Mouse (Mus musculus) adrenal gland, adult (tissue): Measurements from ENCODE around the gene Dtx3.
A peak's percentile ranks its signal among the peaks of the same experiment; 100 is the strongest.
"Not testable (repeated sequence)": the region's sequence is repeated elsewhere in the genome, so short reads cannot be mapped to it uniquely, and the experiment has no call there.

ENCODE experiments used
- DNase-seq, 2 experiments: peaks; one replicate each; pipeline ENCODE4 v3.0.0; 2022 to 2023; ENCODE audit warnings: low spot score in 1 of 2; ENCODE audit not compliant: inconsistent age in 2 of 2

Dtx3 gene

DNA sequence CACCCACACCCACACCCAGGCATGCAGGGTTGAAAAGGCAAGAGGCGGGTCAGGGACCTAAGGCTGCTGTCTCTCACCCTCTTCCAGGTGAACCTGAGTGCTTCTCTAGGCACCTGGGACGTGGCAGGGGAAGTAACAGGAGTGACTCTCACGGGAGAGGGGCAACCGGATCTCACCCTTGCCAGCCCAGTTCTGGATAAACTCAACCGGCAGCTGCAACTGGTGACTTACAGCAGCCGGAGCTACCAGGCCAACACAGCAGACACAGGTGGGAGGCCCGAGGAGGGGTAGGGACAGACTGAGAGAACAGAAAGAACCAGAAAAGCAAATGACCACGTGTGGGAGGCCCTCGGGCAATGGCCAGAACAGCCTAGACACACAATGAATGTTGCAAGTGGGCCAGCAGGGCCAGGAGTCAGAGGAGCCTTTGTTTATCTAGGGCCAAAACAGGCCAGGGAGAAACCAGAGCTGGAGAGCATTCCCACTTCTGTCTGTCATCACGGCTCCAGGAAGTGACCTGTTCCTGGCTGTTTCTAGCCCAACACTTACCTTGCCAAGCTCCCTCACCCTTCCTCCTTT, 27.8 kb downstream of the Dtx3 start:
- DNase-seq = peak in 1 of 2 experiments; percentile 33

DNA sequence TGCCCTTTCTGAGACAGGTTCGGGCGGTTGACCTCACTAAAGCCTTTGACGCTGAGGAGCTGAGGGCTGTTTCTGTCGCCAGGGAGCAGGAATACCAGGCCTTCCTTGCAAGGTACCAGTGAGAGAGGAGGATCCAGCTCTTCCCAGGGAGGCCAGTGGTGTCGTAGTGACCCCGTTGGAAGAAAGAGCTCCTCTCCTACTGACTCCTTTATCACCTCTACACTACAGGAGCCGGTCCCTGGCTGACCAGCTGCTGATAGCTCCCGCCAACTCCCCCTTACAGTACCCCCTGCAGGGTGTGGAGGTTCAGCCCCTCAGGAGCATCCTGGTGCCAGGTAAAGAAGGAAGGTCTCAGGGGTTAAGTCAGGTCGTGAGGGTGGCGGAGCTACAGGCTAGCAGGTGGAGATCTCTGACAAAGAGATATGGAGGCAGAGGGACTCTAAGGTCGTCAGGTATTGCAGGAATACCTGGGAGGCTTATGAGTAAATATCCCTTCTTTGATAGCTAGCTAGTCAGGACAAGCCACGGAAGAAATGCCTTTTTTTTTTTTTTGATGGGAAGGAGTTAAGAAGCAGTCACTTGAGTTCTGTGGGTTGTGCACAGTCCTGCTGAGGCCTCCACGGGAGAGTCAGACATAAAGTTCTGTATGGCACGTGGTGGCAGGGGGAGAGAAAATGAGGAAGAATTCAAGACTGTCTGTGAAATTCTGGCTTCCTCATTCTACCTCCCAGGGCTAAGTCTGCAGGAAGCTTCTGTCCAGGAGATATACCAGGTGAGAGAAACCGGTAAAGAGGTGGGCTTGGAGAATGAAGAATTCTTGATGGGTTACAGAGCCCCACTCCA, 28.5 kb downstream of the Dtx3 start:
- DNase-seq = peak in 1 of 2 experiments; percentile 26

DNA sequence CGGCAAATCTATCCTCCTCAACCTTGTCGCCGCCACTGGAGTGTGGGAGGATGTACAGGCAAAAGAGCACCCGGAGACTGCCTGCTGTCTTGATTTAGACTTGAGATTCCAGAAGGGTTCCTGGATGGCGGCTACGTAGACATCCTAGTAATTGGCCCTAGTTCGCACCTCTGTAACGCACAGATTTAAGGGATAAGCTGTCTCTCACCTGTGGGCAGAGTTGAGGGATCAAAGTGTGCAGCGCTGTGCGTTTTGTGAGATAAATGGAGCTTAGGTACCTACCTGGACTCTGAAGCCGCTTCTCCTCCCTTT, 29.2 kb downstream of the Dtx3 start:
- no peak for DNase-seq

DNA sequence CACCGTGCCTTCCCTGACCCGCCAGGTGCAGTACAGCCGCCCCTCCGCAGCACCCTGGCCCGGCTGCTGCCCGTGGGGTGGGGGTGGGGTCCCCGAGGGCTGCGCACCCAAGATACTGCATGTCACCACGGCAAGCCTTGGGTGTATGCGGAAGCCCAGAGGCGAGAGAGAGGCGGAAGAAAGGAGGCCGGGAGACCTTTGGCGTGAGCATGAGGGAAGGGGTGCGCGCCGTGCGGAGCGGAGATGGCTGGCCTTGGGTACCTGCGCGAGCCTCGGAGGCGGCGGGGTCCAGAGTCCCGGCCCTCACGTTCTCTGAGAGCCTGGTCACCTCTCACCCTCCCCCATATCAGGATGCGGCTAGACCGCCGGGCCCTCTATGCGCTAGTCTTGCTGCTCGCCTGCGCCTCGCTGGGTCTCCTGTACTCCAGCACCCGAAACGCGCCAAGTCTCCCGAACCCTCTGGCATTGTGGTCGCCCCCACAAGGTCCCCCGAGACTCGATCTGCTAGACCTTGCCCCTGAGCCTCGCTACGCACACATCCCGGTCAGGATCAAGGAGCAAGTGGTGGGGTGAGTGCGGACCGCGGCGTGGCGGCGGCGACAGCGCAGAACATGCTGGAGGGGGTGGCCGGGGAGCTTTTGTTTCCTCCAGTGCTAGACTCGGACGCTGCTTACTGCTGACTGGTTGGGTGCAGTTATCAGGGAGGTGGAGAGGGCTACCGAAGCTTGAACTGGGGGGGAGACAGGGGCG, 29.7 kb downstream of the Dtx3 start:
- peak in 1 of 2 experiments; percentile 78 for DNase-seq

DNA sequence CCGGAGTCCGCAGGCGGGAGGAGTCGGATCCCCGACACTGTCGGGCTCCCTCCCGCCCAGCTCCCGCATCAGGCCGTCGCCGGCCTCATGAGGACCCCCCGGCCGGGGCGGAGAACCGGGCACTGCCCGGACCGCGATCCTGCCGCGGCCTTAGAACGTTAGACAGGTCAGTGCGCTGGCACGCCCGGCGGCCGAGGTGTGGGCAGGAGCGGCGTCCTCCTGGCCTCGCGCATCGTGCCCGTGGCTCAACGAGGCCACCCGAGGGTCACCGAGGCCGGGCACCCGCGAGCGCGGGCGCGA, 30.2 kb downstream of the Dtx3 start:
- peak in 1 of 2 experiments; percentile 87 for DNase-seq

DNA sequence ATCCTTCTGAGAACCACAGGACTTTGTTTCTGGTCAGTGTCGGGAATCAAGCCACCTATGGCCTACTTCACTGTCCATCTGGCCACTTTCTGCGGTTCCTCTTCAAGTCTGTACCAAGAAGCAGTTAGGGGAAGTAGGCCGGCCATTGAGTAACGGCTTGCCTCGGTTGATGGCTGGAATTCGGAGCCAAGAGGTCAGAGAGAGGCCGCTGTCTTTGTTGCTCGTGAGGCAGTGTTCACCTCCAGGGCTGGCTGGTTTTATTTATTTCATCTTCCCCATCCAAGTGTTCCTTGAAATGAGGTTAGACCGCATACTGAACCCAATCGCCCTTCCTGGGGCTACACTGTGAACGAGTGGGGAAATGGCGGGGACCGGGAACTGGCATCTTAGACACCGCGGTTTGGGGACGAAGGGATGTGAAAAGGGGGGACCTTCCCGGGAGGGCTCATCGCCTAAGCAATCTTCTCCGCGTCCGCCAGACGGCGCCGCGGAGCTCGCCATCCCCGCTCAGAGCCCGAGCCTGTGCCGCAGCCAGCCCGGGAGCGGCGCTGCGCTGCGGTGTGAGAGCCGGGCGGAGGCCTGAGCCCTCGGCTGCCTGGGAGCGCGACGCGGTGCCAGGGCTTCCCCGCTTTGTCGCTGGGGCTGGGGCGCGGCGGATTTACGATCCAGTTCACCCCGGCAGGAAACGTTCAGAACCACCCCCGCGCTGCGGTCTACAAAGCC, 30.7 kb downstream of the Dtx3 start, which contains the start of gene B4galnt1:
B4galnt1 (plus strand) TSS at position 595 of the 723 bp plus-strand sequence.
- DNase-seq = peak; percentile 73 to 87

DNA sequence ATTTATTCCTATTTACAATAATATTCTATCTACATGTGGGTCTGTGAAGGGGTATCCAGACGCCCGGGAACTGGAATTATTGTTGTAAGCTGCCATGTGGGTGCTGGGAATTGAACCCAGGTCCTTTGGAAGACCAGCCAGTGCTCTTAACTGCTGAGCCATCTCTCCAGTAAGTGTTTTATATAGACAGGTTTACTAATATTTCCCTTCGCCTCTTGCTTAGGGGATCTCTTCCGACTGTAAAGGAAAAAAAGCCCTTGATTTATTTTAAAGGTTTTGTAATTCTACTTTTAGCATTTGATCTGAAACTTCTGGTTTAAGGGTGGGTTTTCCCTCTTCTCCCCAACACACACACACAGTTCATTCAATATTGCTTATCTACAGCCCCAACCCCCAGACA, 31.3 kb downstream of the Dtx3 start:
- DNase-seq = peak in 1 of 2 experiments; percentile 18

DNA sequence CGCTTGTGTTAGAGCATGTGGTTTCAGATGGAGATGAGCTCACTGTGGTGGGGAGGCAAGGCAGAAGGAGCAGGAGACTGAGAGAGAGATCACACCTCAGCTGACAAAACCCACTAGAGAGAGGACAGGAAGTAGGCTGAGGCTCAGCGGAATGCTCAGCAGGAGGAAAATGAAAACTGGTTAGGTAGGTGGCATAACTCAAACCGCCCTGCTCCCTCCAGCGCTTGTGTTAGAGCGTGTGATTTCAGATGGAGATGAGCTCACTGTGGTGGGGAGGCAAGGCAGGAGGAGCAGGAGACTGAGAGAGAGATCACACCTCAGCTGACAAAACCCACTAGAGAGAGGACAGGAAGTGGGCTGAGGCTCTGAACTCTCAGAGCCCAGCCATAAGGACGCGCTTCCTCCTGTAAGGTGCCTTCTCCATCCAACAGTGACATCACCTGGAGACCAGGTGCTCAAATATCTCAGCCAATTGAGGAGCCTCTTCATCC, 32.7 kb downstream of the Dtx3 start:
- not testable (repeated sequence) for DNase-seq

DNA sequence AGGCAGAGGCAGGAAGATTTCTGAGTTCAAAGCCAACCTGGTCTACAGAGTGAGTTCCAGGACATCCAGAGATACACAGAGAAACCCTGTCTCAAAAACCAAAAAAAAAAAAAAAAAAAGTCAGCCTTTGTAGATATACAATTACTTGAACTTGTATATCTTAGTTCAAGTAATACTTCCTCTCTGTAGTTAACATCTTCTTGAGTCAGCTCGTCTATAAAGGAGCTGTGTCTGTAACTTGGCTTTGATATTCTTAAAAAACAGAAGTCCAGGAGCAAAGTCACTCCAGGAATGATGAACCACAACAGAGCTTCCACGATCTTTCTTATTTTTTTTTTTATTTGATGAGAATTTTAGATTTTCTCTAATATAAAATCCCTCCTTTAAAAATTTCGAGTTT, 34.8 kb downstream of the Dtx3 start:
- DNase-seq = no peak

DNA sequence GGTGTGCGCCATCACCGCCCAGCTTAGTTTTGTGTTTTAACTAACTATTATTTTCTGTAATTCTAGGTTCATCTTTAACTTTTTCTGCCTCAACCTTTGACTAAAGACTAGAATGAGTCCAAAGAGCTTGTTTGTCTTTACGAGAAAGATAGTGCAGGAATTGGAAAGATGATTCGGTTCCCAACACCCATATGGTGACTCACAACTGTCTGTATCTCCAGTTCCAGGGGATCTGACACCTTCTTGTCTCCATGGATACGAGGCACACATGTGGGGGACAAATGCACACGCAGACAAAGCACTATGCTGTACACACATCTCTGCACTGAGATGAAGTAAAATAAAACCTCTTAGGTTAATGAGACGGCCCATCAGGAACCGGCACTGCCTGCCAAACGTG, 35.4 kb downstream of the Dtx3 start:
- no peak for DNase-seq

DNA sequence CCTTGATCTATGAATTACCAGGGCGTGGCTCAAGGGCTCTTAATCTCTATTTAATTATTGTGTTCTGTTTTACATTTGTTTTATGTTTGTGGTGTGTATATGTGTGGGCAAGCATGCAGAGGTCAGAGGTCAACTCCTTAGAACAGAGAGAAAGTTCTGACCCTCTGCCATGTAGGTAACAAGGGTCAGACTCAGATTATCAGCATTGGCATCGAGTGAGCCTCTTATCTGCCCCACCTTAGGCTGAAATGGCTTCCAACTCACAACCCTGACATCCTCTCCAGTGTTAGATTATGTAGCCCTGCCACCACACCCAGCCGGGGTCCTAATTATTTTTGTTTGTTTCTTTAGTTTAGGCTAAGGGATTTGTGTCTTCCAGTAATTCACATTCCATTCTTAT, 37.1 kb downstream of the Dtx3 start:
- DNase-seq = no peak

DNA sequence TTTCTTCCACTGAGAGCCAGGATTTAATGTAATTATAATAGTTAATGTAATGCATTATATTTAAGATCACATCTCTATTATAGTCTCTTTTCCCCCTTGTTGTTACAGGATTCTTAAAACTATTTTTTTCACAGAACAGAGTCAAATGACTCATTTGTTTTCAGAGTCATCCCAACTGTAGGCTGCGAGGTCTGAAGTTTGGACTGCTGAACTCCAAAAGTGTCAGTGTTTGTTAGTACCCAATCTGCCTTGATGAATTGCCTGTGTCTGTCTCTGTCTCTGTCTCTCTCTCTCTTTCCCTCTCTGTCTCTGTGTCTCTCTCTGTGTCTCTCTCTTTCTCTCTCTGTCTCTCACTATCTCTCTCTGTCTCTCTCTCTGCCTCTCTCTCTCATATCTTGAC, 39.0 kb downstream of the Dtx3 start:
- DNase-seq = no peak

DNA sequence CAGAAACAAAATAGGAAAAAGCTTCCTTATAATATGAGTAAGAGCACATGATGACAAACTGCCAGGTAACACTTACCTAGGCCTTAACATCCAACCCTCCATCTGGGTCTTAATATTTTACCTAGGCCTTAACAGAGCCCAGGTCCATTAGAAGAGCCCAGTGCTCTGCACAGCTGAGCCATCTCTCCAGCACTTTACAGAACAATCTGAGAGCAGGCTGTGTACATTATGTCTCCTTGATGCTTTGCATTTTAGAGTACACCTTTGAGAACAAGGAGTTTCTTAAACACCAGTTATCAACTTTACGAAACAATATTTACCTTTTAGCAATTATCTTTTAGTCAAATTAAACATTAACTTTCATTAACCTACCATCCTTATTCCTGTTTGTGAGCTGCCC, 39.4 kb downstream of the Dtx3 start:
- DNase-seq = no peak

DNA sequence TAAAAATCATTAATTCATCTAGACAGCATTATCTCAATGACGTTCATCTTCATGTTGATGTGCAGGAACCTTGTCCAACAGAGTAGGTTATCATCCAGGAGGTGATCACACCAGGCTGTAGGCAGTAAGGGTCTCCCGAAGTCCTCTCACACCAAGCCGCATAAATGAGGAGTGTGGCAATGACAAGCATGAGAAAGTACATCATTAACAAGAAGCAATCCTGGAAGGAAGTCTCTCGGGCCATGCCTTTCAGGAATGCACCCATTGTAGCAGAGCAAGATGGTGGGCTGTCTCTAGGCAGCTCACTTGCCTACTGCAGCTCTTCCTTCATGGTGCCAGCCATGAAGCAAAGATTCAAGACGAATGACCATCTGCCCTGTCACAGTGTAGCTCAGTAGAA, 40.9 kb downstream of the Dtx3 start:
- no peak for DNase-seq

DNA sequence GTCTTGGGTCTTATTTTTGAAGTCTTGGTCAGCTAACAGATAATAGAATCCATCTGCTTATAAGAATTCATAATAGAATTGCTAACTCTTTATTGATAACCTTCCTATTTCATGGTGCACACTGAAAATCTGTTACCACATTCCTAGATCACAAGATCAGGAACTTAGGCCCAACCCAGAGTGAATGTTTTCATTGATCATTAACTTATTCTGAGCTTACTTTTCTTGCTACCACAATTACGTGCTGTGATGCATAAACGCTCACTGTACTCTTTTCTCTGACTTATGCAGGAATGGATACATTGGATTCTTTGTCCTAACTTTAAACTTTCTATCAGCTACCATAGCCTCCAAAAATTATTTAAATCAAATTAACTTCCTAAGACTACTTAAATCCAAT, 41.3 kb downstream of the Dtx3 start:
- no peak for DNase-seq

DNA sequence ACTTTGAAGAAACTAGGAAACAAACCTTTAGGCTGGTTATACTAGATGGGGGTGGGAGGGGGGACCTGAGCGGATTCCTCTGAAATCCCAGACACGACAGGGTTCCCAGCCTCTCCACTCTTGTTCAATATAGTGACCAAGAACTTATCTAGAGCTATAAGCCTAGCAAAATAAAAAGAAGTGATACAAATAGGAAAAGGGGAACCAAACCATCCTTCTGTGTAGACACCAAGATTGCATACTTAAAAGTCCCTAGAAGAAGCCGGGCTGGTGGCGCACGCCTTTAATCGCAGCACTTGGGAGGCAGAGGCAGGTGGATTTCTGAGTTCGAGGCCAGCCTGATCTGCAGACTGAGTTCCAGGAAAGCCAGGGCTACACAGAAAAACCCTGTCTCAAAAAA, 42.2 kb downstream of the Dtx3 start:
- DNase-seq = no peak

DNA sequence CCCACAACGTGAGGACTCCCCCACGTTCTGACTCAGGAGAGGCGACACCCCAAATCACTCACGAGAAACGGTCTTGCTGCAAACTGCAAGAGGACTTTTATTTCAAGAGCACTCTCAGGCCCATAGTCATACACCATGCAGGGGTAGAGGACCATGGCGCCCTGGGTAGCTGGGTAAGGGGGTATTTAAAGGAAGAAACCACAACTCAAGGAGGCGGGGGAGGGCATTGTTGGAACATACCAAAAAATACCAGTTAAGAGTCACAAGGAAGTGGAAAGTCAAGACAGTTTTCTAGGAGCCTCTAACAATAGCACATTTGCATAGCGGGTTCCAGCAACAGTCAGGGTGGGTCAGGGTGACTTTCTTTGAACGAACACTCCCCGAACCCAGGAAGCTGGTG, 43.0 kb downstream of the Dtx3 start:
- DNase-seq = not testable (repeated sequence)

DNA sequence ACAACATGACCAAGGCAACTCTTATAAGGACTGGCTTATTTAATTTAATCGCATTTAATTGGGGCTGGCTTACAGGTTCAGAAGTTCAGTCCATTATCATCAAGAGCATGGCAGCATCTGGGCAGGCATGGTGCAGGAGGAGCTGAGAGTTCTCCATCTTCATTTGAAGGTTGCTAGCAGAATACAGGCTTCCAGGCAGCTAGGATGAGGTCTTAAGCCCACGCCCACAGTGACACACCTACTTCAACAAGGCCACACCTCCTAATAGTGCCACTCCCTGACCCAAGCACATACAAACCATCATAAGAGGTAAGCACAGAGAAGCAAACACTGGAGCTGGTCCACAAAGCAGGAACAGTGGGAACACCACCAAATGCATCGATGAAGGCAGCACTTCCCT, 44.3 kb downstream of the Dtx3 start:
- not testable (repeated sequence) for DNase-seq

DNA sequence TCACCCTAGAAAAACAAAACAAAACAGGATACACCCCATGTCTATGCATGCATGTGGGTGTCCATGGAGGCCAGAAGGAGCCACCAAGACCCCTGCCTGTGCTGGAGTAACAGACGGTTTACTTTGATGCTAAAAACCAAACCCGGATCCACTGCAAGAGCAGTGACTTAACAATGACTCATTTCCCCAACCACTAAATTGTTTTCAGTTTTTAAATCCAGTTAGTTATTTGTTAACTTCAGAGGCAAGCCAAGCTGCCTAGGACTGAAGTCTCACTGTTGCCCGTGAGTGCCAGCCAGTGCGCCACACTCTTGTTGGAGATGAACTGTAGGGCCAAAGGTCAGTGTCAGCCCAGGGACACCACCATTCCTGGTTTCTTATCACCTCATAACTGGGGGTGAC, 45.1 kb downstream of the Dtx3 start:
- peak in 1 of 2 experiments; percentile 34 for DNase-seq

DNA sequence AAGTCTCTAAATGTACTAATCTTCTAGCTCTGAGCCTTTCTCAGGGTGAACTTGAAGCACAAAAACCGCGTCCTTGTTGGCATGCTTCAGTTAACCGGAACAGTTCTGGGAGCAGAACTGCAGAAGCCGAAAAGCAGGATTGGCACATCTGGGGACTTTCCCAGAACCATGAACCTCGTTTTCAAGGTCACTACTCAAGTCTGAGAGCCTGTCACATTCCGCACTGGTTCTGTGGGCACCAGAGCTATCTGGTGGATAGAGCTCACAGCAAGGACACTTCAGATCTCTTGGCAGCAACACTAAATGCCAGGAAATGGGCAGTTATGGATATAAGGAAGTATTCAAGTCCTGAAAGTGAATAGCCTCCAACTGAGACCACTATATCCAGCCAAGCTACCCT, 48.4 kb downstream of the Dtx3 start:
- DNase-seq = peak; percentile 57 to 67

DNA sequence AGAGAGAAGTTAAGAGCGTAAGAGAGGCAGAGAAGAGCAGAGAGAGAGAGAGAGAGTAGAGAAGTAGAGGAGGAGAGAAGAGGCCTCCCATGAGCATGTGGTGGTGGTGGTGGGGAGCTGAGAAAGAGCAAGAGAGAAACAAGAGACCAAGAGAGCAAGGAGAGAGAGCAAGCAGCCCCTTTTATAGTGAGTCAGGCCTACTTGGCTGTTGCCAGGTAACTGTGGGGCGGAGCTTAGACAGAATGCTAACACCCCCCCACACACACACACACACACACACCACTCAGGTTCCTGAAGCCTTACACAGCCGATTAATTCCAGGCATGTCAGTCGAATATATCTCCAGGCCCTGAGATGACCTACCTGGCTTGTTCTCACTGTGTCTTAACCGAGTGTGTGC, 50.2 kb downstream of the Dtx3 start:
- DNase-seq = no peak
